Comparison of ENCODE assay signal across 8 mouse cellular contexts in the genomic region with DNA sequence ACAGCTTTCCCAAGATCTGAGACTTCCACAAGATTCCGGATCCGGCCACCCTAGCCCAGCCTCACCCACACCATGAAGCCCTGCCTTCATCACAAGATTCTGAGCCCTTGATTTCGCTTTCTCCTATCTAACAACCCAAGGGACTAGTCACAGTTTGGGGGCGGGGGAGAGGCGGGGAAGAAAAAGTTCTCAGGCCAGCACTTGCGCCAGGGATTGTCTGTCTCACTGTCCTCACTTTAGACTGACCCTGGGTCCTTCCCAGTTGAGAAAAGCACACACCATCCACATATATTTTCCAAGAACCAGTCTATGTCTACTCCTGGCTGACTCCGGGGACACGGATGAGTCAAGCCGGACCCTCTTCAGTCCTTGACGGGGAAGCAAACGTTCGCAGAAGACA. TPM values are rescaled to one million over a fixed set of nuclear protein-coding genes. Genes with fewer than 3 reads are reported as not detected.
A peak's percentile ranks its signal among the peaks of the same experiment; 100 is the strongest.
DNase-seq lines count a peak whose midpoint lies in the region; ATAC-seq lines count a peak whose summit lies in the region.

No protein-coding gene starts in this region.

- peaks cover 25% of the 10 kb centered on the region for H3K4me1 ChIP-seq in erythroblast, embryonic 14.5 days (ENCODE audit: control insufficient read depth)
- peaks cover 8% of the 10 kb centered on the region for H3K4me1 ChIP-seq in forebrain, embryonic 12.5 days
- H3K4me1 ChIP-seq in liver, embryonic 13.5 days (replicated peaks) = peaks cover 44% of the 10 kb centered on the region

- peak overlapping the region; percentile 70; the same call in 1 of the 2 replicates for H3K9ac ChIP-seq in forebrain, embryonic 12.5 days
- peak overlapping the region; percentile 72 for H3K9ac ChIP-seq in liver, embryonic 13.5 days

- DNase-seq in A20 (ENCODE audit: low read depth, low spot score) = peak; percentile 14
- DNase-seq in liver, embryonic 13.5 days = no peak
- no peak for DNase-seq in cerebellum, adult 9-10 months
- no peak for DNase-seq in retina, postnatal 1 day
- no peak for DNase-seq in adipocyte (ENCODE audit: low spot score)

- H3K4me3 ChIP-seq in erythroblast, embryonic 14.5 days (replicated peaks) = peak overlapping the region; percentile 70
- peak overlapping the region; percentile 54 for H3K4me3 ChIP-seq in forebrain, embryonic 12.5 days (replicated peaks)
- H3K4me3 ChIP-seq in liver, embryonic 13.5 days (replicated peaks) = peak overlapping the region; percentile 65

- H3K4me2 ChIP-seq in forebrain, embryonic 12.5 days = peak overlapping the region; percentile 90
- peak overlapping the region; percentile 91 for H3K4me2 ChIP-seq in liver, embryonic 13.5 days

- ATAC-seq in erythroblast, adult 5-6 weeks (replicated peaks; ENCODE audit: low FRiP score, poor library complexity, severe bottlenecking) = no peak
- ATAC-seq in forebrain, embryonic 12.5 days (ENCODE audit: low FRiP score) = no peak
- no peak for ATAC-seq in liver, embryonic 13.5 days (ENCODE audit: low read depth)

- H3K27me3 ChIP-seq in erythroblast, embryonic 14.5 days (ENCODE audit: control insufficient read depth) = peaks cover 3% of the 10 kb centered on the region; the same call in 1 of the 2 replicates
- no peaks in the 10 kb centered on the region for H3K27me3 ChIP-seq in forebrain, embryonic 12.5 days
- no peaks in the 10 kb centered on the region for H3K27me3 ChIP-seq in liver, embryonic 13.5 days

- H3K9me3 ChIP-seq in erythroblast, embryonic 14.5 days (ENCODE audit: control insufficient read depth, low read length) = no peaks in the 10 kb centered on the region
- no peaks in the 10 kb centered on the region for H3K9me3 ChIP-seq in forebrain, embryonic 12.5 days
- no peaks in the 10 kb centered on the region for H3K9me3 ChIP-seq in liver, embryonic 13.5 days (replicated peaks)

- WGBS in forebrain, embryonic 12.5 days = 54% methylated on average over 12 of the region's 12 CpGs
- 31% methylated on average over 12 of the region's 12 CpGs for WGBS in liver, embryonic 13.5 days (ENCODE audit: insufficient replicate concordance)

- no peaks in the 10 kb centered on the region; the same call in 1 of the 2 replicates for H3K36me3 ChIP-seq in erythroblast, embryonic 14.5 days (ENCODE audit: control insufficient read depth)
- peaks cover 10% of the 10 kb centered on the region for H3K36me3 ChIP-seq in forebrain, embryonic 12.5 days (replicated peaks)
- peaks cover 3% of the 10 kb centered on the region; the same call in 1 of the 2 replicates for H3K36me3 ChIP-seq in liver, embryonic 13.5 days

- no peak overlapping the region for H3K27ac ChIP-seq in forebrain, embryonic 12.5 days
- no peak overlapping the region for H3K27ac ChIP-seq in liver, embryonic 13.5 days

RNA-seq across cellular contexts. Expression of a gene that starts 0.7 kb away (rescaled TPM):
- 0.01 TPM in 1 of 2 replicates, not detected in the other for polyA plus RNA-seq in erythroblast, embryonic 14.5 days (2012)
- total RNA-seq in erythroblast, adult 5-6 weeks (2015; ENCODE audit: low replicate concordance) = 1.7 and 1.9 TPM in 2 replicates
- 0.43 and 0.70 TPM in 2 replicates for total RNA-seq in erythroblast, adult 5-6 weeks (2017; ENCODE audit: low replicate concordance)
- 4.0 and 5.4 TPM in 2 replicates for polyA plus RNA-seq in forebrain, embryonic 12.5 days (2016; fragmentation: Nextera tagmentation; extraction: Ambion mirVana)
- 3.5 and 3.6 TPM in 2 replicates for polyA plus RNA-seq in liver, embryonic 13.5 days (2015; fragmentation: Nextera tagmentation; extraction: Ambion mirVana)

RNA-seq across cellular contexts. Expression of a gene that starts 25.4 kb away (rescaled TPM):
- polyA plus RNA-seq in erythroblast, embryonic 14.5 days (2012) = 0.02 TPM in 1 of 2 replicates, not detected in the other
- 3.3 TPM in 1 of 2 replicates, not detected in the other for total RNA-seq in erythroblast, adult 5-6 weeks (2015; ENCODE audit: low replicate concordance)
- total RNA-seq in erythroblast, adult 5-6 weeks (2017; ENCODE audit: low replicate concordance) = 0.26 TPM in 1 of 2 replicates, not detected in the other
- 3.2 and 4.1 TPM in 2 replicates for polyA plus RNA-seq in forebrain, embryonic 12.5 days (2016; fragmentation: Nextera tagmentation; extraction: Ambion mirVana)
- 1.1 and 1.2 TPM in 2 replicates for polyA plus RNA-seq in liver, embryonic 13.5 days (2015; fragmentation: Nextera tagmentation; extraction: Ambion mirVana)

RNA-seq across cellular contexts. Expression of a gene that starts 36.5 kb away (rescaled TPM):
- polyA plus RNA-seq in erythroblast, embryonic 14.5 days (2012) = 8.1 and 9.9 TPM in 2 replicates
- 17.3 and 20.6 TPM in 2 replicates for total RNA-seq in erythroblast, adult 5-6 weeks (2015; ENCODE audit: low replicate concordance)
- 30.3 and 36.7 TPM in 2 replicates for total RNA-seq in erythroblast, adult 5-6 weeks (2017; ENCODE audit: low replicate concordance)
- 136 and 143 TPM in 2 replicates for polyA plus RNA-seq in forebrain, embryonic 12.5 days (2016; fragmentation: Nextera tagmentation; extraction: Ambion mirVana)
- 107 and 117 TPM in 2 replicates for polyA plus RNA-seq in liver, embryonic 13.5 days (2015; fragmentation: Nextera tagmentation; extraction: Ambion mirVana)
